Mouse (Mus musculus) layer of hippocampus, adult 8-10 months (tissue): Measurements from ENCODE around the gene Cst9. TPM values are rescaled to one million over a fixed set of nuclear protein-coding genes. Genes with fewer than 3 reads are reported as not detected.
A peak's percentile ranks its signal among the peaks of the same experiment; 100 is the strongest.

Source experiments
- DNase-seq, 2 experiments: peaks; one replicate each; pipeline ENCODE4 v3.0.0; 2022; ENCODE audit warnings: low spot score in 2 of 2
- total RNA-seq, 4 experiments: library from RNA; stranded (reverse); gene quantifications; 2 replicates each; pipeline ENCODE4 v1.2.4; 2022

Gene Cst9
- total RNA-seq = not detected

DNA sequence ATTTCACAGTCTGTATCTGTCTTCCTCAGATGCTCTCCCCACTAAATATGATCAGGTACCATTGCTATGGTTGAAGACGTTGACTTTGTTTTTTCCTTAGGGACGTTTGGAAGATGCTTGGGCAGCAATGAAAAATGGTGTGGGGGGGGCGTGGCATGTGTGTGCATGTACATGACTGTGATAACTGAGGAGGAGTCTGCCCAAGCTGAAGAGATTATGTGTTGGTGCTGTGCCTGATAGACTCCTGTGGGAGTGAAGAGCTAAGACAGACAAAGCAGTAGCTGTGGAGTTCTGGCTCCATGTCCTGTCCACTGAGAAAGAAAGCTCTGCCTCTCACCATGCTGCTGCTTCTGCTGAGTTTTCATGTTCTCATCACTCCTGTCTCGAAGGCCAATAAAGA, at the start of gene Cst9:
TSS of gene Cst9 (plus strand) at position 236 of the 400 bp plus-strand sequence.
- no peak for DNase-seq

DNA sequence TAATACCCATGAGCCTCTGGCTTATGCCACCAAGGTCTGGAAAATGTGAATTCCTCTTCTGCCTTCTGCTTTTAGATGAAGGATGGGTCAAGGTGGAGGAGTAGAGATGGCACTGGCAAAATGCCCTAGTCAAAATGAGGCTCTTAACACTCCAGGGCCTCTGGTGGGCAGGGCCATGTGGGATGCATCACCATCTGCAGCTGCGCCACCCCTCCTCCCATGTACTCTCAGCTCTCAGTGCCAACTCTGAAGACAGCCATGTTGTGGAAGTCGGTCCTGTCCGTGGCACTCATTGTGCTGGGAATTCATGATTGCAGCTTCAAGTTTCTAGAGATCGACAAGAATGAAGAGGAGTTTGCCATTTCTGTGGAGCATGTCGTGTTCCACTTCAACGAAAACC, 45.8 kb upstream of the Cst9 start, which contains the start of gene Cst12:
TSS of gene Cst12 (plus strand) at position 220 of the 400 bp plus-strand sequence.
- peak in 1 of 2 experiments; percentile 8 for DNase-seq

- DNase-seq = no peak
Measured at GRCm38 (mm10) chr2:148798485-148798884, 36.5 kb upstream of the Cst9 start, which contains the start of gene Cst8. Gene Cst8, plus strand, starts transcription at chr2:148798785.

DNA sequence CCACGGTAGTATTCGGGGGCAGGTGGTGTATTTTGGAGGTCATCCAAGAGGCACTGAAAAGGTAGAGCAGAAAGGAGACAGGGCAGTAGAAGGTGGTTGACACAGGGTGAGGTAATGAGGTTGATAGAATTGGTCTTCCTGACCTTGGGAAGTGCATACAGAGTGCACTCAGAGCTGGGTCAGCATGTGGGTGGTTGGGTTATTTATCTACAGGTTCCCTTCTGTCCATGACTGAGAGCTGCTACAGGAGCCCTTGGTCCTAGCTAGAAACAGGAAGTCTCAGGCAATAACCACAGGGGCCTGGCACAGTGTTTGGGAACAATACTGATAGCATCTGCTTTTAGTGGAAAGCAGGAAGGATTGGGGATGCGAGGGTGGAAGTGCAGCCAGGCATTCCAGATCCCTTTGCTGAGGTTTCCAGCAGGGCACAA, 33.4 kb upstream of the Cst9 start:
- peak in 1 of 2 experiments; percentile 3 for DNase-seq

DNA sequence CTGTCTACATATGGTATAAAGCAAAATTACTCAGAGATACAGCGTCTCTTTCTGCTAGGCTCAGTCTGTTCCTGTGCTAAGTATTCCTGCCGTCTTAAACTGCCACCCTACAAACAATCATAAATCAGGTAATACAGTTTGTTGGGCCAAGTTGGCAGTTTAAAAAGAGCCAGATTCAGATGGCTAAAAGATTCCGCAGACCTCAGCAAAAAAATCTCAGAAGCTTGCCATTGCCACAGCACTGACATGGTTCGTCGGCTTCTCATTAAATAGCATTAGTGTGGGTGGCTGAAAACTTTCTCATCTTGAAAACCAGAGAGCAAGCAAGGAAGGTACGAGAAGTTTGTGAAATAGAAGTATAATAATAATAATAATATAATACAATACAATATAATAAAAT, 28.3 kb upstream of the Cst9 start:
- no peak for DNase-seq

DNA sequence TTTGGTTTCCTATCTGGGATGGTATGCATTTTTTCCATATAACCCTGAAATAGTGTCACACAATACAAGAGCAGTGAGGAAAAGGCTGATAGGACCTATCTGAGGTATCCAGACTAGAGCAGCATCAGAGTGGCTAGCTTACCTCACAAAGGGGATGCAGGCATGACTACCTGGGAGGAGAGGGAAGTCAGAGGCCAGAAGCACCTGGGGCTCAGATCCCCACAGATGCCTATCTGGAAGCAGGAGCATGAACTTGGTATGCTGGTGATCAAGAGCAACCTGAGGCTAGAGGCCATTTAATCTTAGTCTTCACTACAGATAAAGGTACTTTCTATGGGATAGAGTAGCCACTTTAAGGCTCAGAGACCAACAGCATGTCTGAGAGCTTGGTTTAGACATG, 15.0 kb upstream of the Cst9 start, which contains the start of gene Cst13:
TSS of gene Cst13 (plus strand) at position 173 of the 400 bp plus-strand sequence.
- DNase-seq = no peak

- DNase-seq = no peak
Measured at GRCm38 (mm10) chr2:148825986-148826385, 9.0 kb upstream of the Cst9 start.

DNA sequence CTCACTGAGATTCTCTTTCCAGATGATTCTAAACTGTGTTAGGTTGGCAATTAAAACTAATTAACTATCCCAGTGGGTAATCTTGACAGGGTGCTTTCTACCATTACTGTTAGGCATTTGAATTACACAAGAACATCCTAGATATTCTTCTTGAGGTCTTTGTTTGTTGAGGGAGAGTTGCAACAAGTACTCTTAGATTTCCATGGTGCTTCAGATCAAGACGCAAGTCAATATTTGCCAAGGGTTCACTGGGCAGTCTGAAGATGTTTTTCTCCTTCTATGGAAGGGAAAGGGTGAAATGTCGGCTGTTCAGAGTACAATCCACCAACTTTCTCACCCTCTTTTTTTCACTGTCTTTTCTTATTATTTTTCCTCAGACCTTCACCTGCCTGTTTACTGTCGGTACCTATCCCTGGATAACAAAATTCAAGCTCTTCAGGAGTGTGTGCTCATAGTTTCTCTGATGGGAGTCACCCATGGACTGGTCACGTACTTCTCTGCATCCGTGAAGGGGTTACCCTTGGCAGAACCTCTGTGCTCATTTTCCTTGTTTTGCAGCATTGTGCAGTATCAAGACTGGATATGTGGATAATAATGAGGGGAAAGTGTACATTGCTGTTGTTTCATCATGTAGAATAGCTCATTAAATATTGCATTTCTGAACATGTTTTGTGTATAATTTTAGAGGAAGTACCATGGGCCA, 3.3 kb downstream of the Cst9 start:
- no peak for DNase-seq

GRCm38 (mm10) chr2:148839224-148839623, 4.3 kb downstream of the Cst9 start:
- no peak for DNase-seq

- peak; percentile 79 to 90 for DNase-seq
Measured at GRCm38 (mm10) chr2:148851116-148851906, 16.4 kb downstream of the Cst9 start.

- no peak for DNase-seq
Measured at GRCm38 (mm10) chr2:148856630-148857400, 21.9 kb downstream of the Cst9 start.

GRCm38 (mm10) chr2:148857506-148857905, 22.6 kb downstream of the Cst9 start:
- DNase-seq = no peak

GRCm38 (mm10) chr2:148860993-148861392, 26.0 kb downstream of the Cst9 start:
- DNase-seq = no peak

DNA sequence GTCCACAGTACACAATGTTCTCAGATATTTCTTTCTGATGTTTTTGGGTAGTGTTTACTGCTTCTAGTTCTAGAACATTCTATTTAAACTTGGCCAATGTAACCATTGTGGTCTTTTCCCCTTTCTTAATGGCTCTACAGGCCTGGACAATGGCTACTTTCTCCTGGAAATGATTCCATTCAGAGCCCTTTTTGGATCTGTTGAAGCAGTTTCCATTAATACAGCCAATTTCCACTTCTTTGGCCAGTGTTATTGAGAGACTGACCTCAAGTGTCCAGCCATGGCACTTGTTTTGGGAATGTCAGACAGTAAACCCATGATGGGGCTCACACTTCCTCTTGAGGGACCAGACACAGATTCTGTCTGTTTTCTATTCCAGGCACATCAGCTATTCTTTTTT, 26.7 kb downstream of the Cst9 start:
- DNase-seq = peak in 1 of 2 experiments; percentile 43

GRCm38 (mm10) chr2:148864966-148865365, 30.0 kb downstream of the Cst9 start, which contains the start of gene 9230104L09Rik:
Gene 9230104L09Rik, minus strand, starts transcription at chr2:148865038.
- no peak for DNase-seq

- no peak for DNase-seq
Measured at GRCm38 (mm10) chr2:148868959-148869358, 34.0 kb downstream of the Cst9 start.

- DNase-seq = no peak
Measured at GRCm38 (mm10) chr2:148870526-148870925, 35.6 kb downstream of the Cst9 start.

DNA sequence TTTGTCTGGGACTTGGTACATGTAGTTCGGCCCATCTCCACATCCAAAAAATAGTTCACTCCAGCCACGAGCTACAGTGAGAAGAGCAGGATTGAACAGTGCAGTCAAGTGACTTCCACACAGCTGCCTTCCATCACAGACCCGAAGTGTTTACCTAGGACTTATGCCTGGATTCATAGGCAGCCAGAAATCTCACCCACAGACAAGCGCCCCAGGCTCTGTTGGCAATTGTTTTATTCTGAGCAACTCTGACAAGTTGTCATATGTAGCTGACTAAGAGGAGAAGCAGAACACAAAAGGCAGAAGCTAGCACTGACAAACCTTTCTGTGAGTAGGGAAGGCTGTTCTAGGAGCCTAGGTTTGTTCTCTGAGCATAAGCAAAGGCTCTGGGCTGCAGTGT, 37.9 kb downstream of the Cst9 start:
- no peak for DNase-seq

DNA sequence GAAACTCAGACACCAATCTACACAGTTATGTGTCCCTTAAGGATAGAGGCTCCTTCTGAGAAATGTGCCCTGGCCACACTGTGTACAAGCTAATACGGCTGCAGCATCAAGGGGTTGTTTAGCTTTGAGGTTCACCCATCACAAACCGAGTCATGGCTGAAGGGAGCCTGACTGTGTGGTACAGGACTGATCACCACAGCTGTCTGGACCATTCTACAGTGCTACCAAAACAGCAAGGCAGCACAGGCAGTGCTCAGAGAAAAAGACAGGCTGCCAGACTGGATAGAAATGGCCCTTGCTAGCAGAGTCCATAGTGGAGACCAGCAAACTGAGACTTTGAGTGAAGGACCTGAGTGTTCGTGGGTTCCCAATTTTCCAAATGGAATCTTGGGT, 39.3 kb downstream of the Cst9 start:
- no peak for DNase-seq

GRCm38 (mm10) chr2:148874617-148875334, 39.8 kb downstream of the Cst9 start:
- no peak for DNase-seq

DNA sequence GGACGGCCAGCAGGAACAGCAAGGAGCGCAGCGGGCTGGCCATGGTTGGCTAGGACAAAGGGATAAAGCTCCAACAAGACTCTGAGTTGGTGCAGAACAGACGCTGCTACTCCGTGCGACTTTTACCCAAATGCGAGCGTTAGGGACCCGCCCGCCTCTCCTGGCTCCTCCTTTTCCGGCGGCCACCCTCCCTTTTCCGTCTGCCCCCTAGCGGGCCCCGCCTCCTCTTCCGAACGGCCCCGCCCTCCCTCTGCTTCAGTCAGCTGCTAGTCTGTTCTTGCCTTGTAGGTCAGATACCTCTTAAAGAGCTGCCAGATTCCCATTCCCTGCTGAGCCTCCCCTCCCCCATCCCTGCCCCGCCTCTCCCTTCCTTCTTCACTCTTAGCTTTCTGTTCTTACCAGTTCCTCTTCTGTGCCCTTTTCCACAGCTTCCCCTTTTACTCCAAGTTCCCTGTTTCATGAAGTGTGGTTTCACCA, 40.4 kb downstream of the Cst9 start, which contains the start of gene Cst3:
TSS of gene Cst3 (minus strand) at position 358 of the 477 bp plus-strand sequence.
- DNase-seq = peak; percentile 88 to 90
